Mouse (Mus musculus): Measurements from ENCODE around the gene Rorb. TPM values are rescaled to one million over a fixed set of nuclear protein-coding genes. Genes with fewer than 3 reads are reported as not detected.

Gene Rorb
- total and polyA plus RNA-seq, 2 experiments from 2014 or later: 14.0 to 17.7 TPM

GRCm38 (mm10) chr19:19097149-19097548 lies 13.8 kb downstream of the Rorb start:
- H3K9ac ChIP-seq (replicated peaks; ENCODE audit: low read length, poor library complexity, severe bottlenecking): no peak overlapping the region
- TF ChIP-seq CTCF (IDR thresholded peaks at IDR 0.05): no peak
- H3K4me1 ChIP-seq (ENCODE audit: insufficient read depth, low read length): no peaks in the 10 kb centered on the region
- H3K4me2 ChIP-seq (ENCODE audit: low read depth, low read length, poor library complexity, severe bottlenecking): no peak overlapping the region
- WGBS: 83% methylated on average over 6 of the region's 6 CpGs
- ATAC-seq (ENCODE audit: low FRiP score) (no peak), DNase-seq (ENCODE audit: low spot score) (no peak)
- H3K27me3 ChIP-seq (ENCODE audit: insufficient read depth, low read length): no peaks in the 10 kb centered on the region
- H3K27ac ChIP-seq (ENCODE audit: low read depth, low read length): no peak overlapping the region
- H3K36me3 ChIP-seq (ENCODE audit: insufficient read depth, low read length): no peaks in the 10 kb centered on the region
- no peak overlapping the region for H3K4me3 ChIP-seq (ENCODE audit: low read depth, low read length)
- no peaks in the 10 kb centered on the region for H3K9me3 ChIP-seq (ENCODE audit: low read length)

GRCm38 (mm10) chr19:19089427-19089826 lies 21.6 kb downstream of the Rorb start:
- WGBS: 73% methylated on average over 7 of the region's 7 CpGs
- no peak for DNase-seq (ENCODE audit: low spot score)
- no peak overlapping the region for H3K27ac ChIP-seq (ENCODE audit: low read depth, low read length)
- no peaks in the 10 kb centered on the region for H3K36me3 ChIP-seq (ENCODE audit: insufficient read depth, low read length)
- no peak overlapping the region for H3K4me2 ChIP-seq (ENCODE audit: low read depth, low read length, poor library complexity, severe bottlenecking)
- ATAC-seq (ENCODE audit: low FRiP score): no peak
- no peaks in the 10 kb centered on the region for H3K27me3 ChIP-seq (ENCODE audit: insufficient read depth, low read length)
- H3K4me3 ChIP-seq (ENCODE audit: low read depth, low read length): no peak overlapping the region
- no peaks in the 10 kb centered on the region for H3K4me1 ChIP-seq (ENCODE audit: insufficient read depth, low read length)
- no peak overlapping the region for H3K9ac ChIP-seq (replicated peaks; ENCODE audit: low read length, poor library complexity, severe bottlenecking)
- no peaks in the 10 kb centered on the region for H3K9me3 ChIP-seq (ENCODE audit: low read length)
- TF ChIP-seq CTCF (IDR thresholded peaks at IDR 0.05): no peak

- Histone ChIP-seq H3K9ac (replicated peaks; ENCODE audit: low read length, poor library complexity, severe bottlenecking) (no peak overlapping the region), H3K27me3 (ENCODE audit: insufficient read depth, low read length) (no peaks in the 10 kb centered on the region), H3K36me3 (ENCODE audit: insufficient read depth, low read length) (no peaks in the 10 kb centered on the region), H3K9me3 (ENCODE audit: low read length) (no peaks in the 10 kb centered on the region), H3K4me3 (ENCODE audit: low read depth, low read length) (no peak overlapping the region), H3K27ac (ENCODE audit: low read depth, low read length) (no peak overlapping the region), H3K4me2 (ENCODE audit: low read depth, low read length, poor library complexity, severe bottlenecking) (no peak overlapping the region), H3K4me1 (ENCODE audit: insufficient read depth, low read length) (no peaks in the 10 kb centered on the region)
- WGBS: 45% methylated on average over 8 of the region's 8 CpGs
- no peak for TF ChIP-seq CTCF (IDR thresholded peaks at IDR 0.05)
- DNase-seq (ENCODE audit: low spot score): no peak
- ATAC-seq (ENCODE audit: low FRiP score): no peak
Measured at GRCm38 (mm10) chr19:19077880-19078279, 33.1 kb downstream of the Rorb start.

- ATAC-seq (ENCODE audit: low FRiP score) (no peak), DNase-seq (ENCODE audit: low spot score) (no peak)
- Histone ChIP-seq H3K4me2 (ENCODE audit: low read depth, low read length, poor library complexity, severe bottlenecking) (no peak overlapping the region), H3K9me3 (ENCODE audit: low read length) (no peaks in the 10 kb centered on the region), H3K36me3 (ENCODE audit: insufficient read depth, low read length) (no peaks in the 10 kb centered on the region), H3K4me3 (ENCODE audit: low read depth, low read length) (no peak overlapping the region), H3K9ac (replicated peaks; ENCODE audit: low read length, poor library complexity, severe bottlenecking) (no peak overlapping the region), H3K27me3 (ENCODE audit: insufficient read depth, low read length) (no peaks in the 10 kb centered on the region), H3K27ac (ENCODE audit: low read depth, low read length) (no peak overlapping the region), H3K4me1 (ENCODE audit: insufficient read depth, low read length) (no peaks in the 10 kb centered on the region)
- TF ChIP-seq CTCF (IDR thresholded peaks at IDR 0.05): no peak
- WGBS: 76% methylated on average over 6 of the region's 6 CpGs
Measured at GRCm38 (mm10) chr19:19074756-19075155, 36.2 kb downstream of the Rorb start.

GRCm38 (mm10) chr19:19058710-19059398 lies 52.1 kb downstream of the Rorb start:
- Histone ChIP-seq H3K36me3 (ENCODE audit: insufficient read depth, low read length) (no peaks in the 10 kb centered on the region), H3K4me3 (ENCODE audit: low read depth, low read length) (no peak overlapping the region), H3K9ac (replicated peaks; ENCODE audit: low read length, poor library complexity, severe bottlenecking) (0 out of 2 replicates have a peak overlapping the region, but pooled peaks have one; percentile 19), H3K27me3 (ENCODE audit: insufficient read depth, low read length) (no peaks in the 10 kb centered on the region), H3K4me2 (ENCODE audit: low read depth, low read length, poor library complexity, severe bottlenecking) (peak overlapping the region; percentile 36), H3K9me3 (ENCODE audit: low read length) (no peaks in the 10 kb centered on the region), H3K4me1 (ENCODE audit: insufficient read depth, low read length) (peaks cover 5% of the 10 kb centered on the region; the same call in 1 of the 2 replicates), H3K27ac (ENCODE audit: low read depth, low read length) (peak overlapping the region; percentile 47)
- WGBS: 35% methylated on average over 10 of the region's 10 CpGs
- DNase-seq (ENCODE audit: low spot score) (peak; percentile 35), ATAC-seq (ENCODE audit: low FRiP score) (peak; percentile 52)
- no peak for TF ChIP-seq CTCF (IDR thresholded peaks at IDR 0.05)

GRCm38 (mm10) chr19:19058201-19058600 lies 52.8 kb downstream of the Rorb start:
- H3K4me3 ChIP-seq (ENCODE audit: low read depth, low read length): no peak overlapping the region
- no peak for DNase-seq (ENCODE audit: low spot score)
- H3K4me1 ChIP-seq (ENCODE audit: insufficient read depth, low read length): peaks cover 5% of the 10 kb centered on the region; the same call in 1 of the 2 replicates
- no peaks in the 10 kb centered on the region for H3K27me3 ChIP-seq (ENCODE audit: insufficient read depth, low read length)
- no peaks in the 10 kb centered on the region for H3K36me3 ChIP-seq (ENCODE audit: insufficient read depth, low read length)
- 0 out of 2 replicates have a peak, but pooled peaks have one; percentile 44 for ATAC-seq (ENCODE audit: low FRiP score)
- H3K27ac ChIP-seq (ENCODE audit: low read depth, low read length): peak overlapping the region; percentile 47; the same call in 1 of the 2 replicates
- WGBS: 33% methylated on average over 8 of the region's 8 CpGs
- H3K9ac ChIP-seq (replicated peaks; ENCODE audit: low read length, poor library complexity, severe bottlenecking): peak overlapping the region; percentile 44; the same call in 1 of the 2 replicates
- no peak for TF ChIP-seq CTCF (IDR thresholded peaks at IDR 0.05)
- peak overlapping the region; percentile 36 for H3K4me2 ChIP-seq (ENCODE audit: low read depth, low read length, poor library complexity, severe bottlenecking)
- no peaks in the 10 kb centered on the region for H3K9me3 ChIP-seq (ENCODE audit: low read length)
